Mouse (Mus musculus): ENCODE measurements around the gene Prr36. TPM values are rescaled to one million over a fixed set of nuclear protein-coding genes. Genes with fewer than 3 reads are reported as not detected.

The Prr36 gene
- total RNA-seq, 4 experiments from 2014 or later = not detected

- no peak for DNase-seq (ENCODE audit: low spot score)
Observed at GRCm38 (mm10) chr8:4201321-4201720, 15.9 kb downstream of the Prr36 start.

- no peak for DNase-seq (ENCODE audit: low spot score)
Observed at GRCm38 (mm10) chr8:4193588-4193894, 23.7 kb downstream of the Prr36 start.

GRCm38 (mm10) chr8:4192807-4193587 lies 24.3 kb downstream of the Prr36 start:
- DNase-seq (ENCODE audit: low spot score) = peak; percentile 82

- DNase-seq (ENCODE audit: low spot score) = no peak
Observed at GRCm38 (mm10) chr8:4192305-4192704, 25.0 kb downstream of the Prr36 start.

GRCm38 (mm10) chr8:4189031-4189722 lies 28.1 kb downstream of the Prr36 start:
- DNase-seq (ENCODE audit: low spot score) = no peak

GRCm38 (mm10) chr8:4188605-4189004 lies 28.7 kb downstream of the Prr36 start:
- DNase-seq (ENCODE audit: low spot score) = no peak

- no peak for DNase-seq (ENCODE audit: low spot score)
Observed at GRCm38 (mm10) chr8:4186151-4186550, 31.1 kb downstream of the Prr36 start.

- DNase-seq (ENCODE audit: low spot score) = no peak
Observed at GRCm38 (mm10) chr8:4183409-4183808, 33.9 kb downstream of the Prr36 start.

GRCm38 (mm10) chr8:4174018-4174417 lies 43.2 kb downstream of the Prr36 start:
- DNase-seq (ENCODE audit: low spot score) = no peak

- no peak for DNase-seq (ENCODE audit: low spot score)
Observed at GRCm38 (mm10) chr8:4172486-4172885, 44.8 kb downstream of the Prr36 start.

- DNase-seq (ENCODE audit: low spot score) = no peak
Observed at GRCm38 (mm10) chr8:4167918-4168317, 49.3 kb downstream of the Prr36 start.

- peak; percentile 13 for DNase-seq (ENCODE audit: low spot score)
Observed at GRCm38 (mm10) chr8:4166881-4167525, 50.3 kb downstream of the Prr36 start.

GRCm38 (mm10) chr8:4165852-4166751 lies 51.2 kb downstream of the Prr36 start, which contains the start of gene Evi5l:
TSS of gene Evi5l (plus strand) at chr8:4166567.
- DNase-seq (ENCODE audit: low spot score) = peak; percentile 100

GRCm38 (mm10) chr8:4165176-4165851 lies 51.9 kb downstream of the Prr36 start:
- no peak for DNase-seq (ENCODE audit: low spot score)

- no peak for DNase-seq (ENCODE audit: low spot score)
Observed at GRCm38 (mm10) chr8:4162786-4163185, 54.5 kb downstream of the Prr36 start.

Other genes with a start within 250 kb of the Prr36 start
- 1 to 10 TPM in 1 of 4 experiments, under 1 TPM in 3; 0.63 to 1.8 (median 0.68) TPM for gene Cd209f, start 111.6 kb downstream of the Prr36 start, total RNA-seq (2022)
- gene Cd209g, start 83.4 kb downstream of the Prr36 start, total RNA-seq (2022) = under 1 TPM; 0.11 to 0.86 (median 0.34) TPM
- gene Evi5l, start 50.9 kb downstream of the Prr36 start, total RNA-seq (2022) = 10 to 100 TPM; 19.0 to 26.0 (median 22.9) TPM
- gene Lrrc8e, start 9.4 kb upstream of the Prr36 start, total RNA-seq (2022) = 1 to 10 TPM in 1 of 4 experiments, under 1 TPM in 3; 0.41 to 1.3 (median 0.87) TPM
- gene Map2k7, start 21.3 kb upstream of the Prr36 start, total RNA-seq (2022) = 10 to 100 TPM; 69.9 to 84.0 (median 75.2) TPM
- under 1 TPM in 1 of 4 experiments, not detected in 3; 0.25 TPM for gene Gm49320, start 21.4 kb upstream of the Prr36 start, total RNA-seq (2022)
- 1 to 10 TPM; 1.7 to 5.0 (median 2.6) TPM for gene Tgfbr3l, start 30.8 kb upstream of the Prr36 start, total RNA-seq (2022)
- 10 to 100 TPM; 17.6 to 20.0 (median 19.3) TPM for gene Snapc2, start 35.6 kb upstream of the Prr36 start, total RNA-seq (2022)
- gene Ctxn1, start 41.8 kb upstream of the Prr36 start, total RNA-seq (2022) = under 1 TPM; 0.37 to 0.87 (median 0.79) TPM
- 100 to 1,000 TPM in 2 of 4 experiments, 10 to 100 TPM in 2; 94.0 to 109 (median 101) TPM for gene Timm44, start 58.5 kb upstream of the Prr36 start, total RNA-seq (2022)
- gene Ccl25, start 107.8 kb upstream of the Prr36 start, total RNA-seq (2022) = 1 to 10 TPM; 2.6 to 5.1 (median 3.4) TPM
- gene Elavl1, start 108.0 kb upstream of the Prr36 start, total RNA-seq (2022) = 10 to 100 TPM; 50.2 to 59.6 (median 53.7) TPM

Data from heart, adult 8-10 months (tissue).